Mouse (Mus musculus) Muller cell, postnatal 12 days (primary cell): ENCODE data around the gene Btn2a2.

Experiments used
- DNase-seq: peaks from one replicate; pipeline ENCODE4 v3.0.0-alpha.2; 2015; ENCODE audit errors: inconsistent ontology term

The Btn2a2 gene

GRCm38 (mm10) chr13:23521703-23522102, 33.0 kb upstream of the Btn2a2 start:
- DNase-seq, result peak; percentile 55

- DNase-seq, result peak; percentile 80
Observed at GRCm38 (mm10) chr13:23519416-23519815, 30.8 kb upstream of the Btn2a2 start.

GRCm38 (mm10) chr13:23518885-23519284, 30.2 kb upstream of the Btn2a2 start:
- DNase-seq, result peak; percentile 72

- DNase-seq, result no peak
Observed at GRCm38 (mm10) chr13:23518295-23518603, 29.6 kb upstream of the Btn2a2 start.

GRCm38 (mm10) chr13:23517603-23518294, 29.1 kb upstream of the Btn2a2 start:
- peak; percentile 90 for DNase-seq

GRCm38 (mm10) chr13:23516822-23517602, 28.4 kb upstream of the Btn2a2 start:
- DNase-seq, result peak; percentile 87

GRCm38 (mm10) chr13:23515826-23516620, 27.4 kb upstream of the Btn2a2 start:
- no peak for DNase-seq

- no peak for DNase-seq
Observed at GRCm38 (mm10) chr13:23515281-23515680, 26.6 kb upstream of the Btn2a2 start.

- no peak for DNase-seq
Observed at GRCm38 (mm10) chr13:23513517-23513916, 24.9 kb upstream of the Btn2a2 start.

GRCm38 (mm10) chr13:23510127-23510526, 21.5 kb upstream of the Btn2a2 start:
- DNase-seq, result no peak

- DNase-seq, result no peak
Observed at GRCm38 (mm10) chr13:23506819-23507515, 18.3 kb upstream of the Btn2a2 start.

- no peak for DNase-seq
Observed at GRCm38 (mm10) chr13:23506351-23506750, 17.7 kb upstream of the Btn2a2 start.

GRCm38 (mm10) chr13:23505662-23506345, 17.1 kb upstream of the Btn2a2 start:
- no peak for DNase-seq

GRCm38 (mm10) chr13:23503797-23504196, 15.1 kb upstream of the Btn2a2 start:
- DNase-seq, result peak; percentile 57

- DNase-seq, result no peak
Observed at GRCm38 (mm10) chr13:23502916-23503315, 14.3 kb upstream of the Btn2a2 start.

- no peak for DNase-seq
Observed at GRCm38 (mm10) chr13:23502031-23502567, 13.4 kb upstream of the Btn2a2 start.

- no peak for DNase-seq
Observed at GRCm38 (mm10) chr13:23501511-23501910, 12.9 kb upstream of the Btn2a2 start.

GRCm38 (mm10) chr13:23500424-23501200, 12.0 kb upstream of the Btn2a2 start:
- peak; percentile 77 for DNase-seq

GRCm38 (mm10) chr13:23499943-23500342, 11.3 kb upstream of the Btn2a2 start:
- DNase-seq, result no peak

- DNase-seq, result peak; percentile 32
Observed at GRCm38 (mm10) chr13:23498653-23499052, 10.0 kb upstream of the Btn2a2 start.
